Mouse (Mus musculus): ENCODE measurements around the gene Arid3b. TPM values are rescaled to one million over a fixed set of nuclear protein-coding genes. Genes with fewer than 3 reads are reported as not detected.

Arid3b gene
- total RNA-seq, 2 experiments from 2014 or later = 5.4 to 7.1 TPM

DNA sequence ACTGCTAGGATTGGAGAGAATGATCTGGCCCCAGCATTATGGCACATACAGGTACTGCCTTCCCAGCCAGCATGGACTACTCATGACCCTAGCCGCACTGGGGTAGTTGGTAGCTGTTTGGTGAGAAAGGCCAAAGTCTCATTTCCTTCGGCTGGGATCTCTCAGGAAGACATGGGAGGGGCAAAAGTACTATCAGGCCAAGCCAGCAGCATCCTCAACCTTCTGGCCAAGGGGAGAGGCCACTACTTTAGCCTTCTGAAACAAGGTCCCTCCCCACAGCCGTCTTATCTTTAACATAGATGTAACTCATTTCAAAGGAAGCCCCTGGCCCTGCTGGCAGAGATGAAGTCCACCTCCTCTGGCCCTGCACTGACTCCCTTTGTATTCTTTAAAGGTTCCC lies 79.0 kb downstream of the Arid3b start:
- no peak for DNase-seq (ENCODE audit: low spot score in 2 of 2)

DNA sequence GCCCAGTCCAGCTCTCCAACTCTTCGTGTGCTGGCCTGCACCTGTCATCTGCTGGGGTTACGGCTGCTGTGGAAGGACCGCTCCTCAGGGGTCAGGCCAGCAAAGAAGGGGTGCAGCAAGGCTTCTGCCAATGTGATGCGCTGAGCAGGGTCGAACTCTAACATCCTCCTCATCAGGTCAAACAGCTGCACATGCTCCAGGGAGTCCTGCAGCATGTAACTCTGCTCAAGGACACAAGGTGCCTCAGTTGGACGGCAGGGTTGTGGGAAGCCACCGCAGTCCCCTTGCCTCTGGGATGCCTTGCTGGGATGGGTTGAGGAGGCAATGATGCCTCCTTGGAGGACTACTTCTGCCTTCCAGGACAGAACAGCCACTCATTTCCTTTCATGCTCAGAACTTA lies 85.7 kb downstream of the Arid3b start:
- no peak for DNase-seq (ENCODE audit: low spot score in 2 of 2)

DNA sequence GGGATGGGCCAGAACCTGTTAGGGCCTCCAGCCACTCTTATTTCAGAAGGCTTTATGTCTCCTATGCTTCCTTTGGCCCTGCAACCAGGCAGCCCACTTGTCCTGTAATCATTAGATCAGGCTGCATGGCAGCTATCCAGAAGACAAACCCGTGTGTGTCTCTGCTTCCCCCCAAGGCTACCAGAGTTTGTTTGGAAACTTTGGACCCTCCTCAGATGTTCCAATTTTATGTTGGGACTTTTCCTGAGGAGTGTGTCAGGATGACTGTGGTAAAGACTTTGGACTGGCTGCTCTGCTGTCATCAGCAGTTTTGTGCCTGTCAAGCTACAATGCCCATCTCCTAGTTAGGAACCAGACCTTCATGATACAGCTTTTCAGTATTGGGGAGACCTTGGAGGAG lies 87.8 kb downstream of the Arid3b start:
- no peak for DNase-seq (ENCODE audit: low spot score in 2 of 2)

DNA sequence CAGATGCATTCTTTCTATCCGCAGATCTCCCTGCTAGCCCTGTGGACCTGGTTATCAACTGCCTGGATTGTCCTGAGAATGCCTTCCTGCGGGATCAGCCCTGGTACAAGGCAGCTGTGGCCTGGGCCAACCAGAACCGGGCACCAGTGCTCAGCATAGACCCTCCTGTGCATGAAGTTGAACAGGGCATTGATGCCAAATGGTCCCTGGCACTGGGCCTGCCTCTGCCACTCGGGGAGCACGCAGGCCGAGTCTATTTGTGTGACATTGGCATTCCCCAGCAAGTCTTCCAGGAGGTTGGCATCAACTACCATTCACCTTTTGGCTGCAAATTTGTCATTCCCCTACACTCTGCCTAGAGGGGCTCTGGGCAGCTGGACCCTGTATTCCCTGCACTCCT lies 88.5 kb downstream of the Arid3b start:
- DNase-seq (ENCODE audit: low spot score in 2 of 2) = no peak

DNA sequence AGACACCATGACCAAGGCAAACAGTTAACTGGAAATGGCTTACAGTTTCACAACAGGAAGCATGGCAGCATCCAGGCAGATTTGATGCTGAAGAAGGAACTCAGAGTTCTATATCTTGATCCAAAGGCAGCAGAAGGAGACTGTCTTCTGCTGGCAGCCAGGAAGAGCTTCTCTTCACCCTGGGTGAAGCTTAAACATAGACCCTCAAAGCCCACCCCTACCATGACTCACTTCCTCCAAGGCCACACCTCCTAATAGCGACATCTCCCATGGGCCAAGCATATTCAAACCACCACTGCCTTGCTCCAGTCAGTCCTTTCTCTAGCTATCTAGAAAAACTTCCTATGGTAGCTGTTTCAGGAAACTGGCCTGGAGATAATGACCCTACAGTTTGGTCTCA lies 89.5 kb downstream of the Arid3b start:
- DNase-seq (ENCODE audit: low spot score in 2 of 2) = no peak

DNA sequence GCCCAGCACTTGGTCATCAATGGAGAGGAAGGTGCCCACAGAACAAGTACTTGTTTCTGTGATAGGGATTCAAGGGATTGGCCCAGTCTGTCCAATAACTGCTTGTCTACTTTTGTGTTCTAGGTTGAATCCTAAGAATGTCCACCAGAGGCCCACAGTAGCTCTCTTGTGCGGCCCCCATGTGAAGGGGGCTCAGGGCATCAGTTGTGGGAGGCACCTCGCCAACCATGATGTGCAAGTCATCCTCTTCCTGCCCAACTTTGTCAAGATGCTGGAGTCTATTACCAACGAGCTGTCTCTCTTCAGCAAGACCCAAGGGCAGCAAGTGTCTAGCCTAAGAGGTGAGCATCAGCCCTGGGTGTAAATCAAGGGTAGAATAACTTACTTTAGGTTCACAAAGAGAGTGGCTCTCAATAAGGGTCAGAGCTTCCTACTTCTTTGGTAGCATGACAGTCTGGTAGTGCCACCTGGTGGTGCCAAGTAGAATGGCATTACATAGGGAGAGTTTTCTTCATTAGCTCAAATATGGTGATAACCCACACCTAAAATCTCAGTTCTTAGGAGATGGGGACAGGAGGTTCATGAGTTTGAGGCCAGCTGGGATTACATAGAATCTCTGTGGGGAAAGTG lies 92.0 kb downstream of the Arid3b start:
- peak; percentile 38 to 53 for DNase-seq (ENCODE audit: low spot score in 2 of 2)

Other genes with a start within 250 kb of the Arid3b start
- 10 to 100 TPM; 12.3 to 13.6 TPM for gene Ulk3, start 247.3 kb downstream of the Arid3b start, total RNA-seq (2021)
- not detected for gene Cplx3, start 230.5 kb downstream of the Arid3b start, total RNA-seq (2021)
- not detected for gene Lman1l, start 216.0 kb downstream of the Arid3b start, total RNA-seq (2021)
- gene Csk, start 183.2 kb downstream of the Arid3b start, total RNA-seq (2021) = 10 to 100 TPM; 62.2 to 89.1 TPM
- gene Cyp1a2, start 153.1 kb downstream of the Arid3b start, total RNA-seq (2021) = under 1 TPM in 1 of 2 experiments, not detected in 1; 0.20 TPM
- 1 to 10 TPM in 1 of 2 experiments, under 1 TPM in 1; 0.17 to 1.0 TPM for gene Cyp1a1, start 148.9 kb downstream of the Arid3b start, total RNA-seq (2021)
- 1 to 10 TPM; 7.1 to 8.7 TPM for gene Edc3, start 128.3 kb downstream of the Arid3b start, total RNA-seq (2021)
- gene Clk3, start 70.9 kb downstream of the Arid3b start, total RNA-seq (2021) = 10 to 100 TPM; 63.6 to 74.9 TPM
- gene Ubl7, start 74.2 kb upstream of the Arid3b start, total RNA-seq (2021) = 10 to 100 TPM; 66.7 to 73.4 TPM
- 10 to 100 TPM; 10.4 to 21.1 TPM for gene Sema7a, start 103.3 kb upstream of the Arid3b start, total RNA-seq (2021)
- 1,000 to 10,000 TPM; 6,431 to 6,741 TPM for gene Cyp11a1, start 169.6 kb upstream of the Arid3b start, total RNA-seq (2021)
- 1 to 10 TPM; 1.1 to 1.5 TPM for gene Stra6, start 227.0 kb upstream of the Arid3b start, total RNA-seq (2021)